Mouse (Mus musculus) liver, embryonic 16.5 days (tissue): ENCODE results near the gene Ank3. TPM values are rescaled to one million over a fixed set of nuclear protein-coding genes. Genes with fewer than 3 reads are reported as not detected.

Experiments used
- ATAC-seq: fragments of 200-750 bp; cut with Nextera tagmentation; 2 replicates; pipeline ENCODE4 v1.8.0; 2017; ENCODE audit warnings: low read depth, mild to moderate bottlenecking, moderate number of reproducible peaks, moderate library complexity
- H3K27ac ChIP-seq: fragments of 300-500 bp; sonication (generic); 2 replicates; pipeline ENCODE4 v1.5.1; 2014; ENCODE audit warnings: mild to moderate bottlenecking, low read length
- H3K27me3 ChIP-seq: fragments of 300-500 bp; sonication (generic); 2 replicates; pipeline ENCODE4 v1.6.1; 2014; ENCODE audit warnings: low read depth, low read length, mixed read lengths; ENCODE audit not compliant: control insufficient read depth, insufficient read depth
- H3K36me3 ChIP-seq: fragments of 300-500 bp; sonication (generic); 2 replicates; pipeline ENCODE4 v1.6.1; 2014; ENCODE audit warnings: mild to moderate bottlenecking; ENCODE audit not compliant: control insufficient read depth, insufficient read depth
- H3K4me1 ChIP-seq: fragments of 300-500 bp; sonication (generic); 2 replicates; pipeline ENCODE4 v1.6.1; 2014; ENCODE audit warnings: low read depth, low read length, mixed read lengths; ENCODE audit not compliant: control insufficient read depth
- H3K4me2 ChIP-seq: fragments of 300-500 bp; sonication (generic); 2 replicates; pipeline ENCODE4 v1.6.1; 2014; ENCODE audit warnings: low read depth, low read length, mixed read lengths
- H3K4me3 ChIP-seq: fragments of 300-500 bp; sonication (generic); 2 replicates; pipeline ENCODE4 v1.5.1; 2014; ENCODE audit warnings: low read depth, mild to moderate bottlenecking, low read length
- H3K9ac ChIP-seq: fragments of 300-500 bp; sonication (generic); 2 replicates; pipeline ENCODE4 v1.6.1; 2014; ENCODE audit warnings: low read depth, low read length
- H3K9me3 ChIP-seq: fragments of 300-500 bp; sonication (generic); replicated peaks from 2 replicates; pipeline ENCODE4 v1.6.1; 2016; ENCODE audit warnings: low read length; ENCODE audit not compliant: control insufficient read depth
- WGBS: fragments of 180-500 bp; shearing (Covaris S2); extraction: QIAGEN DNeasy Blood & Tissue Kit; methylation state at CpG from one replicate; pipeline ENCODE4 v1.1.7; 2014; ENCODE audit not compliant: insufficient replicate concordance; 5-methylcytosine and 5-hydroxymethylcytosine counted together
- polyA plus RNA-seq: library from polyadenylated mRNA; unstranded; fragments of >200 nt; fragmentation: Nextera tagmentation; extraction: Ambion mirVana; gene quantifications from 2 replicates; pipeline ENCODE4 v1.2.1, GENCODE M21; 2015

Ank3 gene
- polyA plus RNA-seq, 1 experiment from 2014 or later, result 14.0 TPM

DNA sequence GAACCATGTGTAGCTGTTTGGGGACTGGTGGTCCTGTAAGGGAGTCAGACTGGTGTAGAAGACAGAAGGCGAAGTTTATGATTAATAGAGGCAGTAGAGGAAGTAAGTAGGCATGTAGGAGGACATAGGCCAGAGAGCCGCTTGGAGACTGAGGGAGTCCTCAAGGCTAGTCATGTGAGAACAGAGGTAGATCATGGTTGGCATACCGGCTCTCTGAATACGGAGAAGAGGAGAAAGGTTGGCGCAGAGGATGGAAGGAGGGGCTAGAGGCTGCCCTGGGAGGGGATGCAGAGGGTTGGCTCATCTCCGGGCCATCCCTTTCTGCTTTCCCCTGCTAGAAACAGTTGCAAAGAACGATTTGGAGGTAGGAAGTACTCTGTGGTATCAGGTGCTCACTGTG, 328.2 kb downstream of the Ank3 start:
- no peak overlapping the region for H3K4me2 ChIP-seq
- 66% methylated on average over 7 of the region's 7 CpGs for WGBS
- no peak overlapping the region for H3K9ac ChIP-seq
- no peaks in the 10 kb centered on the region for H3K36me3 ChIP-seq
- no peak overlapping the region for H3K27ac ChIP-seq
- no peaks in the 10 kb centered on the region for H3K4me1 ChIP-seq
- H3K9me3 ChIP-seq, result no peaks in the 10 kb centered on the region
- H3K27me3 ChIP-seq, result no peaks in the 10 kb centered on the region
- no peak for ATAC-seq
- no peak overlapping the region for H3K4me3 ChIP-seq

DNA sequence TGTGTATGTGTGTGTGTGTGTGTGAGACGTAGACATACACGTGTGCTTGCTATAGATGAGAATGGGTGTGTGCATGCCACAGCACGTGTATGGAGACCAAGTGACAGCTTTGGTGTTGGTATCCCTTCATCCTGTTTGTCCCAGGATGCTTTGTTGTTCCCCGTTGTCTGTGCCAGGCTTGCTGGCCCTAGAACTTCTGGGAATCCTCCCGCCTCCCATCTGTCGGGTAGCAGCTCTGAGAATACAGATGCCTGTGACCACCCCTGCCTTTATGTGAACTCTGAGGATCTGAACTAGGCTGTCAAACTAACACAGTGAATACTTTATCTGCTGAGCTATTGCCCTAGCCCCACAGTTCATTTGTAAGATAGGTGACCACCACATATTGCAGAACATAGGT, 330.3 kb downstream of the Ank3 start:
- ATAC-seq, result no peak

DNA sequence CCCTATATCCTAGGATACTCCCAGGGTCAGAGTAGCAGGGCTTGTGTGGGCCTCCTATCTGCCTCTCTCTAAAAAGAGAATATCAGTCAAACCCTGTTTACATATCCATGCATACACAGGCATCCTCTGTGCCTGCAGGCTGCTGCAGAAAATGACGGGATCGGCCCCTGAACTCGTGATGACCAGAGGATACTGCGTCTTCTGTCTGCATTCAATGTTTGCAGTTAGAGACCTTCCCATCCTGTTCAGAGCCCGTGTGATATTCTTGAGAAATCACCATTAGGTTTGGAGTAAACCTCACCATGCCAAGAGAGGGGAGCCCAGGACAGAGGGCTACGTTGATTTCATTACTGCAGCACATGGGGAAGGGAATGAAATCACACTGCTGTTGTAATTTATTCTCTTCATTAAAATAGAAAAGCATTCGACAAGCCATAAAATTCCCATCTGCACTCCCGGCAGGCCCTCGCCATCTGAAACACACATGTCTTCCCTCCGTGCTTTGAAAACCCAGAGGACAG, 331.8 kb downstream of the Ank3 start:
- Histone ChIP-seq H3K27ac (no peak overlapping the region), H3K9me3 (no peaks in the 10 kb centered on the region), H3K4me3 (no peak overlapping the region), H3K4me1 (no peaks in the 10 kb centered on the region), H3K4me2 (no peak overlapping the region), H3K36me3 (no peaks in the 10 kb centered on the region), H3K27me3 (no peaks in the 10 kb centered on the region), H3K9ac (no peak overlapping the region)
- WGBS, result 61% methylated on average over 10 of the region's 10 CpGs
- ATAC-seq, result no peak

More for the DNA sequence above, 330.3 kb downstream of the Ank3 start:
- H3K4me3 ChIP-seq, result no peak overlapping the region
- H3K27ac ChIP-seq, result no peak overlapping the region
- H3K9ac ChIP-seq, result no peak overlapping the region
- H3K36me3 ChIP-seq, result no peaks in the 10 kb centered on the region
- no peak overlapping the region for H3K4me2 ChIP-seq
- no peaks in the 10 kb centered on the region for H3K27me3 ChIP-seq
- WGBS, result 56% methylated on average over 6 of the region's 6 CpGs
- H3K9me3 ChIP-seq, result no peaks in the 10 kb centered on the region
- no peaks in the 10 kb centered on the region for H3K4me1 ChIP-seq

DNA sequence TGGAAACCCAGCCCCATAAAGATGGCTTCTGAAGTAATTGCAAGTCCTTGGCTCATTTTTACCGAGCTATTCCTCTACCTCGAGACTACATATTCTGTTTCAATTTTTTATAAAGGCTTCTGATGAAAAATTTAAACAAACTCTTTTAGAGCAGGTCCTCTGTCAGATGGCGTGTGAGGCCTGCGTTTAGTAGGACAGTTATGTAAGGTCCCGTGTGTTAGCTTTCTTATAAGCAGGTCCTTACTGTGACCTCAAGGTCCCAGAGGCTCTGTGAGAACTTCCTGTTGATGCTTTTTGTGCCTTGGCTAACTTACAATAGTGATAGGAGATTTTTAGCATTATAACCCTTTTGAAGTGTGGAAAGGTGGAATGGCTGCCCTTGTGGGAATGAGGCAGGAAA, 332.8 kb downstream of the Ank3 start:
- no peaks in the 10 kb centered on the region for H3K4me1 ChIP-seq
- no peak overlapping the region for H3K4me3 ChIP-seq
- no peaks in the 10 kb centered on the region for H3K27me3 ChIP-seq
- no peaks in the 10 kb centered on the region for H3K9me3 ChIP-seq
- no peak overlapping the region for H3K4me2 ChIP-seq
- ATAC-seq, result no peak
- no peak overlapping the region for H3K27ac ChIP-seq
- no peaks in the 10 kb centered on the region for H3K36me3 ChIP-seq
- no peak overlapping the region for H3K9ac ChIP-seq
- 62% methylated on average over 5 of the region's 5 CpGs for WGBS

DNA sequence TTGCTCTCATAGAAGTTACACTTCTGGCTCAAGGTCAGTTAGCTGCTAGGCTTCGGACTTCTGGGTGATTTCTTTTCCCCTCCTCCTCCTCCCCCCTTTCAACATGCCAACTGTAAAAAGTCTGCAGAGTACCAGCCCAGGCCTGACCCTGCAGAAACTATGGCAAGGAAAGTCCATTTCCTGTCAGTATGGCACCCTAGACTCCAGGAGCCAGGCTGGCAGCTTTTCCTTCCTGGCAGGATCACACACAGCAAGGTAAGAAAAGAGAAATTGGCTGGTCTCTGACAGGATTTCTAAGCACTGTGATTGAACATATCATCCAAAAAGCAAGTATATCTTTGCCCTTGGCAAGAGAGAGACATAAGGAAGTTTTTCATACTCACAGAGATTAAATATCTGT, 333.3 kb downstream of the Ank3 start:
- Histone ChIP-seq H3K27me3 (no peaks in the 10 kb centered on the region), H3K27ac (no peak overlapping the region), H3K9ac (no peak overlapping the region), H3K9me3 (no peaks in the 10 kb centered on the region), H3K4me3 (no peak overlapping the region), H3K4me2 (no peak overlapping the region), H3K36me3 (no peaks in the 10 kb centered on the region), H3K4me1 (no peaks in the 10 kb centered on the region)
- WGBS, result 67% methylated on average over 1 of the region's 1 CpGs
- ATAC-seq, result no peak

DNA sequence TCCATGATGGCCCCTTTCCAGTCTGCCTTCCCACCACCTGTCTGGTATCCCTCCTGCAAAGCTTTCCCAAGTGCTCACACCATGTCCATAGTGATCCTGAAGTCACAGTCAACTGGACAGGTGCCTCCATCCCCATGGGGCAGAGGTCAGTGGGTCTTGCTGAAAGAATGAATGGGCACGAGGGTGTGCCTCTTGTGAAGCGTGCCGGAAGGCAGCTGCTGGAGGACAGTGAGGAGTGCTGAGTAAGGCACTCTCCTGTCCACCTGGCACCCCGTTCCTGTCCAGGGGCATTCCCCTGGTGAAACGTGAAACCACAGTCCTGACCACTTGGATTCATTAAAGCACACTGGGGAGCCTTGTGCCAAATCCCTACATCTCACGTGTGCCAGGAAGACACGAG, 337.7 kb downstream of the Ank3 start:
- Histone ChIP-seq H3K27ac (no peak overlapping the region), H3K9me3 (no peaks in the 10 kb centered on the region), H3K27me3 (no peaks in the 10 kb centered on the region), H3K9ac (no peak overlapping the region), H3K36me3 (no peaks in the 10 kb centered on the region), H3K4me3 (no peak overlapping the region), H3K4me2 (no peak overlapping the region), H3K4me1 (no peaks in the 10 kb centered on the region)
- ATAC-seq, result no peak
- WGBS, result 55% methylated on average over 7 of the region's 7 CpGs

DNA sequence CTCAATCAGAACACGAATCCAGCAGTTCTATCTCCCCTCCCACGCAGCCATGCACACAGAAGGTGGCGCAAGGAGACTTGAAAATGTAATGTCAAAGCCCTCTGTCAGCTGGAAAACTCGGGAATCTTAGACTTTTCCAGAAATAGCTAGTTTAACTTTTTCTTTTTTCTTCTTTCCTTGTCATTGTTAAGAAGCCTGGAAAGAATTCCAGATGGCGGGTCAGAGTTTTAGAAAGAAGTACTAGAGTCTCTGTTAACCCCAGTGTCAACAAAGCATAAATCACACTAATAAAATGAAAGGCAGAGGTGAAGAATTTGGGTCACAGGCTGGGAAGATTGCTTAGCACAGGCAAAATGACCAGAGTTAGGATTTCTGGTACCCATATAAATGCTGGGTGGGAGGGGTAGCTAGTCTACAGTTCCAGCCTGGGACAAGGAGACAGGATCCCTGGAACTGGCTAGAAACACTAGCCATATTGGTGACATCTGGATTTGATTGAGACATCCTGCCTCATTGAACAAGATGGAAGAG, 340.2 kb downstream of the Ank3 start:
- no peaks in the 10 kb centered on the region for H3K4me1 ChIP-seq
- no peak overlapping the region for H3K4me3 ChIP-seq
- ATAC-seq, result no peak
- no peaks in the 10 kb centered on the region for H3K36me3 ChIP-seq
- H3K4me2 ChIP-seq, result no peak overlapping the region
- no peak overlapping the region for H3K9ac ChIP-seq
- no peak overlapping the region for H3K27ac ChIP-seq
- no peaks in the 10 kb centered on the region for H3K27me3 ChIP-seq
- no peaks in the 10 kb centered on the region for H3K9me3 ChIP-seq
- 51% methylated on average over 5 of the region's 5 CpGs for WGBS

DNA sequence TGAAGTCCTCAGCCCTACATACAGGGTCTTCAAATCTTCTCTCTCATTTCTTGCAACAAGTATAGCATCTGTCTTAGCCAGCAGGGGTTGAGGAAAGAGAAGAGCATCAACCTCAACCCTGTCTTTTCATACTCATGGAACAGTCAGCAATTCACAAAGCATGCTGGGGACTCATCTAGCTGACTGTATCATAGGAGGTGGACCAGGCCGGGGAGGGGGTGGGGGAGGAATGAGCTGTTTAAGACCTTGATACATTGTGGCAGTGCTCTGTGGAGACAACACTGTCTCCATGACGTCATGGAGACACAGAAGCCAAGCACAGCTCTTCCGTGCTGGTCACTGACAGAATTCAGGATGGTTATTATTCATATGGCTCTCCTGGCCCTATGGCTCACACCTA, 344.0 kb downstream of the Ank3 start:
- H3K36me3 ChIP-seq, result no peaks in the 10 kb centered on the region
- H3K27ac ChIP-seq, result no peak overlapping the region
- H3K4me1 ChIP-seq, result no peaks in the 10 kb centered on the region
- no peak overlapping the region for H3K4me3 ChIP-seq
- 53% methylated on average over 3 of the region's 3 CpGs for WGBS
- no peaks in the 10 kb centered on the region for H3K9me3 ChIP-seq
- no peaks in the 10 kb centered on the region for H3K27me3 ChIP-seq
- H3K9ac ChIP-seq, result no peak overlapping the region
- no peak for ATAC-seq
- H3K4me2 ChIP-seq, result no peak overlapping the region

DNA sequence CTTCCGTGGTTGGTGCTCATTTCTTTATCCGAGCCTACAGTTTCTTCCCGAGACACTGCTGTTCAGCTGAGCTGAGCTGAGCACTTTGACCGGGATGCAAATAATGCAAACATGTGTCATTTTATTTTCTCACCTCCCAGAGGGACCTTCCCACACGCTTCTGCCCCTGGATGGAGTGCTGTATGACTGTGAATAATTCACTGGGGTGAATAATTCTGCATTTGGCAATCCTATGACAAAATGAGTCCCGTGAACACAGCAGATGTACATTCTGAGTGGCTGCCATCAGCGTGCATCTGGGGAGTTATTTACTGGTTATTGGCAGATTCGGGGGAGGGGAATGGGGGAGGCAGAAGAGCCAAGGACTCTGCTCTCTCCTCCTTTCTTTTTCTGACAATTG, 345.6 kb downstream of the Ank3 start:
- 46% methylated on average over 8 of the region's 8 CpGs for WGBS
- H3K27me3 ChIP-seq, result no peaks in the 10 kb centered on the region
- ATAC-seq, result no peak

More for the DNA sequence above, 345.6 kb downstream of the Ank3 start:
- Histone ChIP-seq H3K27ac (no peak overlapping the region), H3K9me3 (no peaks in the 10 kb centered on the region), H3K4me1 (no peaks in the 10 kb centered on the region), H3K36me3 (no peaks in the 10 kb centered on the region), H3K4me2 (no peak overlapping the region), H3K9ac (no peak overlapping the region), H3K4me3 (no peak overlapping the region)
